In the genomic region with DNA sequence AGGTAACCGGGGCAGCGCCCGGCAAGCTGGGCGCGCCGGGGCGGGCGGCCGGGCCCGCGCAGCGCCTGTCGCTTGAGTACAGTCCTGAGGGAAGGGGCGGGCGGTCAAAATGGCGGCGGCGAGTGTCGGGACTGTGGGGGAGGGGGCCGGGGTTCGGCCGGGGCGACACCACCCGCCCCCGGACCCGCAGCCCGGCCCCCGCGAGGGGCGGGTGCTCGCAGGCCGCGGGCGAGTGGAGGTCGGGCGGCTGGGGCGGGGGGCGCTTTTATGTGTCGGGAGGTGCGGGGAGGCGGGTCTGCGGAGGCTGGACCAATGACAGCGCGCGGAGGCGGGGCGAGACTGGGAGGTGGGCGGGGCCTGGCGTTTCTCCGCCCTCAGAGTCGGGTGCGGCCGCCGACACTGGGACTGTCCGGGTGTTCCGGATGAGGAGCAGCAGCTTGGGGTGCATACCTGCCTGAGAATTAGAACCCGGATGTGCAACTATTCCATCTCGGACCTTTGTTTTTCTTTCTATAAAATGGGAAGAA, we compare ENCODE assay signal across 8 mouse cellular contexts. TPM values are rescaled to one million over a fixed set of nuclear protein-coding genes. Genes with fewer than 3 reads are reported as not detected.
A peak's percentile ranks its signal among the peaks of the same experiment; 100 is the strongest.
DNase-seq lines count a peak whose midpoint lies in the region; ATAC-seq and TF ChIP-seq lines count a peak whose summit lies in the region.

No protein-coding gene starts in this region.

- TF ChIP-seq POLR2A in MEL (IDR thresholded peaks at IDR 0.05; ENCODE audit: control insufficient read depth in 1 of 2, insufficient read depth in 1 of 2, low read depth in 1 of 2, low read length in 2 of 2, poor library complexity in 1 of 2), result peak; percentile 33 to 54; a peak in 2 of 4 replicates
- peak; percentile 91; the same call in 1 of the 2 replicates for TF ChIP-seq POLR2A in lung, adult 2 months (IDR thresholded peaks at IDR 0.05; ENCODE audit: borderline replicate concordance, extremely low read depth, low read depth, low read length)

- H3K36me3 ChIP-seq in MEL (ENCODE audit: control insufficient read depth in 1 of 2, insufficient read depth in 2 of 2, low read length in 2 of 2), result peaks cover 0 to 28% of the 10 kb centered on the region in 2 experiments; a peak in 2 of 4 replicates
- no peaks in the 10 kb centered on the region for H3K36me3 ChIP-seq in forebrain, embryonic 16.5 days (ENCODE audit: control insufficient read depth, insufficient read depth)
- no peaks in the 10 kb centered on the region for H3K36me3 ChIP-seq in neural tube, embryonic 15.5 days

- TF ChIP-seq RAD21 in MEL (IDR thresholded peaks at IDR 0.05; ENCODE audit: low read depth, low read length), result no peak

- ATAC-seq in forebrain, embryonic 16.5 days, result peak; percentile 51
- ATAC-seq in neural tube, embryonic 15.5 days (ENCODE audit: low FRiP score), result peak; percentile 79

- WGBS in forebrain, embryonic 16.5 days, result under 1% methylated on average over 53 of the region's 58 CpGs
- under 1% methylated on average over 56 of the region's 58 CpGs for WGBS in lung, adult 2 months
- WGBS in neural tube, embryonic 15.5 days, result under 1% methylated on average over 54 of the region's 58 CpGs

- peaks cover 14% of the 10 kb centered on the region for H3K79me2 ChIP-seq in MEL (ENCODE audit: control insufficient read depth, insufficient read depth, low read length, poor library complexity)

- H3K9me3 ChIP-seq in MEL (replicated peaks; ENCODE audit: insufficient read depth, low read length), result no peaks in the 10 kb centered on the region
- H3K9me3 ChIP-seq in forebrain, embryonic 16.5 days (ENCODE audit: control insufficient read depth, low read length), result no peaks in the 10 kb centered on the region
- no peaks in the 10 kb centered on the region for H3K9me3 ChIP-seq in neural tube, embryonic 15.5 days (replicated peaks)

- H3K4me3 ChIP-seq in MEL (ENCODE audit: control insufficient read depth in 1 of 2, insufficient read depth in 1 of 2, low read depth in 2 of 2, low read length in 2 of 2), result peak overlapping the region; percentile 52 to 69
- H3K4me3 ChIP-seq in forebrain, embryonic 16.5 days (replicated peaks; ENCODE audit: low read length), result peak overlapping the region; percentile 91
- peak overlapping the region; percentile 79 for H3K4me3 ChIP-seq in layer of hippocampus, adult 2 months
- peak overlapping the region; percentile 68 for H3K4me3 ChIP-seq in lung, adult 2 months (replicated peaks; ENCODE audit: extremely low read depth, low read depth, low read length)
- peak overlapping the region; percentile 98 for H3K4me3 ChIP-seq in neural tube, embryonic 15.5 days (replicated peaks)

- intact Hi-C loops in heart, postnatal 36 days (cut with DNase I), result loop anchor here (2.0 kb wide), 1 partner anchor 62 kb away; no protein-coding TSS in a partner anchor

- peak overlapping the region; percentile 56 for H3K4me2 ChIP-seq in forebrain, embryonic 16.5 days (ENCODE audit: low read length)
- H3K4me2 ChIP-seq in neural tube, embryonic 15.5 days, result peak overlapping the region; percentile 58

- peak overlapping the region; percentile 76 for H3K9ac ChIP-seq in MEL (ENCODE audit: control insufficient read depth, low read depth, low read length, poor library complexity, severe bottlenecking)
- peak overlapping the region; percentile 74 for H3K9ac ChIP-seq in forebrain, embryonic 16.5 days (replicated peaks; ENCODE audit: low read depth, low read length)
- peak overlapping the region; percentile 96 for H3K9ac ChIP-seq in neural tube, embryonic 15.5 days (replicated peaks)

- no peak for TF ChIP-seq EP300 in MEL (IDR thresholded peaks at IDR 0.05; ENCODE audit: low read depth in 1 of 2, low read length in 2 of 2)

- H3K27me3 ChIP-seq in MEL (ENCODE audit: control insufficient read depth in 1 of 2, insufficient read depth in 2 of 2, low read length in 2 of 2), result no peaks in the 10 kb centered on the region
- no peaks in the 10 kb centered on the region for H3K27me3 ChIP-seq in forebrain, embryonic 16.5 days (replicated peaks; ENCODE audit: control insufficient read depth, insufficient read depth, low read length)
- no peaks in the 10 kb centered on the region for H3K27me3 ChIP-seq in neural tube, embryonic 15.5 days (replicated peaks)

- peaks cover 6 to 26% of the 10 kb centered on the region in 2 experiments for H3K4me1 ChIP-seq in MEL (ENCODE audit: control insufficient read depth in 1 of 2, insufficient read depth in 2 of 2, low read length in 2 of 2)
- H3K4me1 ChIP-seq in forebrain, embryonic 16.5 days (replicated peaks; ENCODE audit: control insufficient read depth, insufficient read depth, low read length), result peaks cover 30% of the 10 kb centered on the region
- peaks cover 7% of the 10 kb centered on the region for H3K4me1 ChIP-seq in lung, adult 2 months (ENCODE audit: control insufficient read depth, insufficient read depth, low read length)
- peaks cover 54% of the 10 kb centered on the region for H3K4me1 ChIP-seq in neural tube, embryonic 15.5 days

- no peak for TF ChIP-seq CTCF in MEL (IDR thresholded peaks at IDR 0.05 in 2 of 3, conservative IDR thresholded peaks at IDR 0.05 in 1 of 3; ENCODE audit: control insufficient read depth in 1 of 3, insufficient read depth in 1 of 3, low read depth in 2 of 3, low read length in 3 of 3, poor library complexity in 1 of 3, severe bottlenecking in 1 of 3)
- no peak for TF ChIP-seq CTCF in layer of hippocampus, adult 2 months (conservative IDR thresholded peaks at IDR 0.05)
- no peak for TF ChIP-seq CTCF in lung, adult 2 months (IDR thresholded peaks at IDR 0.05; ENCODE audit: insufficient read depth, low read length)

- peak; percentile 91 for DNase-seq in MEL (ENCODE audit: low read depth, low spot score)
- peak; percentile 92 to 97 for DNase-seq in cerebellum, adult 18-20 months
- peak; percentile 99 for DNase-seq in heart, postnatal 36 days
- peak; percentile 95 to 96 for DNase-seq in layer of hippocampus, adult 2 months (ENCODE audit: low spot score in 2 of 2)
- DNase-seq in lung, adult 2 months, result peak; percentile 97
- DNase-seq in testis, postnatal 10 days (ENCODE audit: low spot score), result peak; percentile 99

- peak overlapping the region; percentile 48 for H3K27ac ChIP-seq in MEL (ENCODE audit: control insufficient read depth, low read depth, low read length)
- peak overlapping the region; percentile 94 for H3K27ac ChIP-seq in forebrain, embryonic 16.5 days (ENCODE audit: low read length)
- peak overlapping the region; percentile 99 for H3K27ac ChIP-seq in layer of hippocampus, adult 2 months
- H3K27ac ChIP-seq in neural tube, embryonic 15.5 days (replicated peaks), result peak overlapping the region; percentile 97

TF ChIP-seq in MEL, 35 proteins besides CTCF, POLR2A, EP300 and RAD21 (continues in another document):
- TF ChIP-seq ZC3H11A (IDR thresholded peaks at IDR 0.05; ENCODE audit: low read depth, low read length), result no peak
- no peak for TF ChIP-seq JUND (IDR thresholded peaks at IDR 0.05; ENCODE audit: low read depth, low read length)
- no peak for TF ChIP-seq MYC (IDR thresholded peaks at IDR 0.05; ENCODE audit: low read depth, low read length)

RNA-seq across cellular contexts. Expression of a gene that starts 0.5 kb away (rescaled TPM):
- total RNA-seq in MEL (2012; rRNA removed), result 3.9 and 4.7 TPM in 2 replicates
- polyA plus RNA-seq in MEL (2012; ENCODE audit: insufficient read depth in 1 of 2, insufficient read length in 2 of 2, low read depth in 1 of 2, low replicate concordance in 2 of 2, missing spikeins in 1 of 2), result 10 to 100 TPM in 1 of 2 experiments, not detected in 1; 10.4 TPM
- polyA plus RNA-seq in forebrain, embryonic 16.5 days (2015; fragmentation: Nextera tagmentation; extraction: Ambion mirVana), result 8.7 and 11.3 TPM in 2 replicates
- 10 to 100 TPM; 11.0 to 12.3 TPM for total RNA-seq in heart, postnatal 36 days (2021)
- total RNA-seq in layer of hippocampus, adult 2 months (2021), result 10 to 100 TPM; 28.7 to 33.3 TPM
- 29.8 and 30.7 TPM in 2 replicates for polyA plus RNA-seq in lung, adult 2 months (2012; rRNA removed)
- polyA plus RNA-seq in neural tube, embryonic 15.5 days (2015; fragmentation: Nextera tagmentation; extraction: Ambion mirVana), result 8.7 and 9.5 TPM in 2 replicates

RNA-seq across cellular contexts. Expression of a gene that starts 2.2 kb away (rescaled TPM):
- 0.23 and 0.26 TPM in 2 replicates for total RNA-seq in MEL (2012; rRNA removed)
- polyA plus RNA-seq in MEL (2012; ENCODE audit: insufficient read depth in 1 of 2, insufficient read length in 2 of 2, low read depth in 1 of 2, low replicate concordance in 2 of 2, missing spikeins in 1 of 2), result under 1 TPM in 1 of 2 experiments, not detected in 1; 0.28 TPM
- polyA plus RNA-seq in forebrain, embryonic 16.5 days (2015; fragmentation: Nextera tagmentation; extraction: Ambion mirVana), result 1.0 and 1.1 TPM in 2 replicates
- 1 to 10 TPM; 4.1 to 4.5 TPM for total RNA-seq in heart, postnatal 36 days (2021)
- 1 to 10 TPM; 4.2 to 6.7 TPM for total RNA-seq in layer of hippocampus, adult 2 months (2021)
- 0.71 and 1.0 TPM in 2 replicates for polyA plus RNA-seq in lung, adult 2 months (2012; rRNA removed)
- 1.4 and 1.8 TPM in 2 replicates for polyA plus RNA-seq in neural tube, embryonic 15.5 days (2015; fragmentation: Nextera tagmentation; extraction: Ambion mirVana)

RNA-seq across cellular contexts. Expression of a gene that starts 22.3 kb away (rescaled TPM):
- total RNA-seq in MEL (2012; rRNA removed), result not detected in 2 replicates
- not detected for polyA plus RNA-seq in MEL (2012; ENCODE audit: insufficient read depth in 1 of 2, insufficient read length in 2 of 2, low read depth in 1 of 2, low replicate concordance in 2 of 2, missing spikeins in 1 of 2)
- not detected in 2 replicates for polyA plus RNA-seq in forebrain, embryonic 16.5 days (2015; fragmentation: Nextera tagmentation; extraction: Ambion mirVana)
- not detected for total RNA-seq in heart, postnatal 36 days (2021)
- not detected for total RNA-seq in layer of hippocampus, adult 2 months (2021)
- polyA plus RNA-seq in lung, adult 2 months (2012; rRNA removed), result 0.22 and 0.71 TPM in 2 replicates
- 1.0 and 1.4 TPM in 2 replicates for polyA plus RNA-seq in neural tube, embryonic 15.5 days (2015; fragmentation: Nextera tagmentation; extraction: Ambion mirVana)

RNA-seq across cellular contexts. Expression of a gene that starts 24.7 kb away (rescaled TPM):
- 32.4 and 38.5 TPM in 2 replicates for total RNA-seq in MEL (2012; rRNA removed)
- polyA plus RNA-seq in MEL (2012; ENCODE audit: insufficient read depth in 1 of 2, insufficient read length in 2 of 2, low read depth in 1 of 2, low replicate concordance in 2 of 2, missing spikeins in 1 of 2), result 10 to 100 TPM in 1 of 2 experiments, not detected in 1; 31.8 TPM
- polyA plus RNA-seq in forebrain, embryonic 16.5 days (2015; fragmentation: Nextera tagmentation; extraction: Ambion mirVana), result 0.65 and 0.79 TPM in 2 replicates
- 1 to 10 TPM; 3.0 to 3.1 TPM for total RNA-seq in heart, postnatal 36 days (2021)
- 1 to 10 TPM; 2.0 TPM for total RNA-seq in layer of hippocampus, adult 2 months (2021)
- 7.5 and 8.4 TPM in 2 replicates for polyA plus RNA-seq in lung, adult 2 months (2012; rRNA removed)
- 0.37 and 1.7 TPM in 2 replicates for polyA plus RNA-seq in neural tube, embryonic 15.5 days (2015; fragmentation: Nextera tagmentation; extraction: Ambion mirVana)

RNA-seq across cellular contexts. Expression of a gene that starts 37.5 kb away (rescaled TPM):
- total RNA-seq in MEL (2012; rRNA removed), result 34.4 and 37.0 TPM in 2 replicates
- 10 to 100 TPM in 1 of 2 experiments, not detected in 1; 56.1 TPM for polyA plus RNA-seq in MEL (2012; ENCODE audit: insufficient read depth in 1 of 2, insufficient read length in 2 of 2, low read depth in 1 of 2, low replicate concordance in 2 of 2, missing spikeins in 1 of 2)
- 16.0 and 20.6 TPM in 2 replicates for polyA plus RNA-seq in forebrain, embryonic 16.5 days (2015; fragmentation: Nextera tagmentation; extraction: Ambion mirVana)
- total RNA-seq in heart, postnatal 36 days (2021), result 1 to 10 TPM; 8.1 to 8.2 TPM
- total RNA-seq in layer of hippocampus, adult 2 months (2021), result 10 to 100 TPM; 21.2 to 22.5 TPM
- polyA plus RNA-seq in lung, adult 2 months (2012; rRNA removed), result 36.1 and 42.5 TPM in 2 replicates
- polyA plus RNA-seq in neural tube, embryonic 15.5 days (2015; fragmentation: Nextera tagmentation; extraction: Ambion mirVana), result 18.5 and 21.6 TPM in 2 replicates

Comparison
In these comparisons a context has a peak if more than half of its experiments do, and no peak if none do; other contexts are left out.
1. Peak in every context shown above with its lines: DNase-seq, ATAC-seq, H3K4me3 ChIP-seq and H3K27ac ChIP-seq.
2. H3K27ac ChIP-seq: peak in every context shown above with its lines; median percentile 99 in layer of hippocampus, adult 2 months; 97 in neural tube, embryonic 15.5 days; 94 in forebrain, embryonic 16.5 days; 48 in MEL.